Mouse (Mus musculus) C2C12 (cell line): ENCODE results near the gene Bckdha.

Experiments used
- CTCF ChIP-seq: IDR thresholded peaks from one replicate; pipeline ENCODE4 v1.5.1; 2011; ENCODE audit not compliant: control insufficient read depth, insufficient read depth, insufficient read length
- FOSL1 ChIP-seq: IDR thresholded peaks from one replicate; pipeline ENCODE4 v1.8.0; 2011; ENCODE audit warnings: mild to moderate bottlenecking, low read length; ENCODE audit not compliant: poor library complexity, insufficient read depth, severe bottlenecking
- MYOG ChIP-seq: IDR thresholded peaks from one replicate; pipeline ENCODE4 v1.6.1; 2011; ENCODE audit not compliant: control insufficient read depth, insufficient read length; ENCODE audit errors: extremely low read depth

DNA sequence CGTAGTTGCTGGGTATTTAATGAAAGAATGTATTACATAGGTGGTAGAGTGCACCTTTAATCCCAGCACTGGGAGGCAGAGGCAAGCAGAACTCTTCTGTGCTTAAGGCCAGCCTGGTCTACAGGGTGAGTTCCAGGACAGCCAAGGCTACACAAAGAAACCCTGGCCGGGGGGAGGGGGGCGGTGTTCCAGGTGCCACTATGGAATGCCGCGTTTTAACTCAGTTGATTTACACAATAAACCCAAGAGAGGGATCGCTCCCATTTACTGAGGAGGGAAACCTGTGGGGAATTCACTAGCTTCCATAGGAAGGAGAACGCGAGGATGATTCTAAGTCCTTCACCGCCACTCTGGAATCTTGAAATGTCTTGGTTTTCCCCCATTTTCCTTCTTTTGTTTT, 10.8 kb upstream of the Bckdha start:
- TF ChIP-seq CTCF: no peak
- TF ChIP-seq FOSL1: no peak
- TF ChIP-seq MYOG: no peak
